Mouse (Mus musculus) cerebellum, adult 11-12 months (tissue): ENCODE measurements at regions not wholly inside any gene's neighbourhood (a gene's known extent, or its start where the extent isn't known, plus 50 kb on each side); places are given as distances from the start of the nearest gene placed in this dataset.
A peak's percentile ranks its signal among the peaks of the same experiment; 100 is the strongest.

ENCODE experiments used
- DNase-seq: peaks from one replicate; pipeline ENCODE4 v3.0.0; 2022

- no peak for DNase-seq
Observed at GRCm38 (mm10) chr1:193618250-193618649, 248.2 kb upstream of the Camk1g start.

GRCm38 (mm10) chr1:193610471-193610870 is 240.4 kb upstream of the Camk1g start:
- DNase-seq, result no peak

- DNase-seq, result no peak
Observed at GRCm38 (mm10) chr1:193599895-193600294, 229.8 kb upstream of the Camk1g start.

DNA sequence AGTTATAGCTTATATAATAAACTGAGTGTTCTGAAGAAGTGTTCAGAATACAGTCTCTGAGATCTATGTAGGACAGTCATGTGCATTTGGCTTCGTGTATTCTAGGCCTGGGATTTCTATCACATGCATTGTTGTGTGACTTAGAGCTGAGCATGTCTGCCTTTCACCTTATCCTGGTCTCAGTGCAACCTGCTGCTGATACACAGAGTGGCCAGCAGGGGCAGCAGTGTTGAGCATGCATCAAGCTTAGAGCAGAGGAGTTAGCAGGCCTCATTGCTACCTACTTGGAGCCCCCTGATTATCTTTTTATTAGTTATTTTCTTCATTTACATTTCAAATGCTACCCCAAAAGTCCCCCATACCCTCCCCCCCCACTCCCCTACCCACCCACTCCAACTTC is 229.1 kb upstream of the Camk1g start:
- DNase-seq, result no peak

GRCm38 (mm10) chr1:193590301-193590829 is 220.3 kb upstream of the Camk1g start:
- DNase-seq, result no peak

DNA sequence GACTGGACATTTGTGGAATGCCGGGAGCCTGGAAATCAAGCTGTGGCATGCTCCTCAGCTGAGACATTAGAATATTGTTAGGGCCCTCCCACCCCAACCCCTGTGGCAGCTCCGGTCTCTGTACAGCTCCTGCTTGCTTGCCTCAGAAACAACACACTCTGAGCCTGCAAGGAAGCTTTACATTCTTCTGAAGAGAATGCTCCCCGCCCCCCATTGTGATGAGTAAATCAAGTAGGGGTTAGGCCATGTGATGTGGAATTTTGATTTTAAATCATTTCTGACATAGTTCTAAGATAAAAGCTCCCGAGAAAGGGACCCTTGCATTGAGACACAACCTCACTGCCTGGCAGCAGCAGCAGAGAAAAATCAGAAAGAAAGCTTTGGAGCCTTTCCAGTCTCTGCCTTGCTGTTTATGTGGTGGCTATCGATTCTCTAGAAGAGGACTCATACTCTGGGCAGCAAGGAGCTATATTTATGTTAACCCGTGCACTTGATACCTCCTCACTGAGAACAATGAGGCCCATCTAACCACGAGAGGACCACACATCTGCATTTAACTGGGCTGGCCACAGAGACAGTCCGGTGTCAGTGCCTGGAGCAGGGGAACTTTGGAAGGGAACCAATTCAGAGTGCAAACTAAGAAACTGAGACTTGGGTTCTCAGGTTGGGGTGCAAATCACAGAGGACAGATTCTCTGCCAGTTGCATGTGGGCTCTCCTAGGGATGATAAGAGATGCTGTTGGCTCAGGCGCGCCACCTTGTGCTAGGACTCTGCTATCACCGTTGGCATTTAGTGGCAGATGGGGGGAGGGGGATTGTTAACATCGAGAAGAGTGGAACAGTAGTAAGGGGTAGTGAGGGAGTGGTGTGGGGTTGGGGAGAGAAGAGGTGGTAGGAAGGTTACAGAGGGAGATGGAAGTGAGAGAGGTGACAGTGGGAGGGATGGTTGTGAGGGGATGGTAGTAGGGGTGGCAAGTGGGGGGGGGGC is 218.7 kb upstream of the Camk1g start:
- peak; percentile 20 for DNase-seq

DNA sequence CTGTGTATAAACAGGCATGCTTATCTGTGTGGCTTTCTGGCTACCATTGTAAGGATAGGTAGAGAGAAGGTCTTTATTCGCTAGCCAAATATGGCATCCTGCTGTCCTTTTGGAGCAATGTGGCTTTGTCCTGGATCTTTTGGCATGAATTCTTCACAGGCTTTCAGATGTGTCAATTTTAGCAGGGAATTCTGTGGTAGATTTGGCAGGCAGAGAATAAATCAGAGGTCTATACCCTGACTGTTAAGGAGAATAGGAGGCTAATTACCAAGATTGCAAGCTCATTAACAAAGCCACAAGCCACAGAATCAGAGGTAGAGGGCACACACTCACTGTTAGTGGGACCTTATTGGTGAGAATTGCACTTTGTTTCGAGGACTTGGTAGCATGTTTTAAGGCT is 217.2 kb upstream of the Camk1g start:
- DNase-seq, result no peak

DNA sequence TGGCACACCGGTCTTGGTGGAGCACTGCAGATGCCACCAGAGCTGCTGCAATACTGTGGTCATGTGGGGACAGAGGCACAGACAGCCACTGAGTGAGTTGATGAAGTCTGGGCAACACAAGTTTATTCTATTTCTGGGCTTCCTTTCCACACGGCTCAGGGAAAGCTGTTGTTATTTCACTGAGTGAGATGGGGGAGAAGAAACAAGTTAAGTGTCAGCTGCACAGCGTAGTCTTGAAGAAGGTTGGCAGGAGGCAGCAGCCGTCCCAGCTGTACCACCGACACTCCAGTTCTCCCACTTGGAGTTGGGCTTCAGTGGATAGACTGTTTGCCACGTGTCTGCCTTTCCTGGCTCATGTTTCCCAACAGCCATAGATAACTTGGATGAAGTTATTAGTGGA is 216.8 kb upstream of the Camk1g start:
- no peak for DNase-seq

DNA sequence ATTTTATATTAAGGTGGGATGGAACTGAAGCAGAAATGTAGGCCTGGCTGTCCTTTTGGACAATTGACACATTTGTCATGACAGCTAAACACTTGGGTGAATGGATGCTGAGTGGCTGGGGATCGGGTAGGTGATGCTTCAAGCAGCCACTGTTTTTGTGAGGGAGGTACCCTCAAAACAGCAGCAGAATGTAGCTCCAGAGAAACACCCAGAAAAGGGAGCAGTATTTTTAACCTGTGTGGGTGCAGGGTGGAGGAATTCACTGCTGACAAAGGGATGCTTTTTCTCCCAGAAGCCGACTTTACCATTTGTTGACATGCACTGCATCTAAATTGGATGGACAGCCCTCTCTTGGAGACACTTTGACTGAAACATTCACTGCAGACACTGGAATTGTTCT is 213.7 kb upstream of the Camk1g start:
- no peak for DNase-seq

DNA sequence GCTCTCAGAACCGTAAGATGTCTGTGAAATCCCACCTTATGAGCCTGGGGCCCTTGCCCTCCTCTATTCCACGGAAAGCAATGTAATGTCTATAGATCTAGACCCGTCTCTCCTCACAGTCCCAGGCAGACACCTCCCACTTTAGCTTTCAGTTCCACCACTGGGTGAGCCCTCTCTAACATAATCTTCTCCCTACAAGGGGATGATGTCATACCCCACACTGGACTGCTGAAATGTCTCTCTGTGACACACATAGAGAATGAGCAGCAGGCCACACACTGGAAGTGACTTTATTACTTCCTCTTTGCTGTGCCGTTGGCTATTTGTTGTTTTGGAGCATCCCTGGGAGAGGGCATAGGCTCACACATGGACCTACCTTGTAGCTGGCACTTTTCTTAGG is 210.3 kb upstream of the Camk1g start:
- no peak for DNase-seq

DNA sequence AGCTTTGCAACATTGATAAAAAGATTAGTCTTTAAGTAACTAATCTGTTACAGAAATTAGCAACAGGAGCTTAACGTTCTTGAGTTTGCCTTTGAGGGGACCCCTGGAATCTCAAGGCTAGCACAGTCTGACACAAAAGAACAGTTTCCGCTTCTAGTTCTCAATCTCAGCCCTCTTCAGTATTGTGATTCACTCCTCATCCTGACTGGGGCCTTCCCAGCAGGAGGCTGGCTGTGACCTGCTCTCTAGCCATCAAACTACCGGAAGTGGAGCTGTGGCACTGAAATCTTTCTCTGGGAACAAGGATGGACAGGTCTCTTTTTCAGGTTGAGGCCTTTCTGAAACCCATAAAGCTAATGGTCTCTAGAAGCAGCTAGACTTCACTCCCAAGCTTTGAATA is 209.6 kb upstream of the Camk1g start:
- no peak for DNase-seq

- no peak for DNase-seq
Observed at GRCm38 (mm10) chr1:193578661-193579175, 208.6 kb upstream of the Camk1g start.

GRCm38 (mm10) chr1:193577821-193578220 is 207.7 kb upstream of the Camk1g start:
- no peak for DNase-seq

- DNase-seq, result peak; percentile 71
Observed at GRCm38 (mm10) chr1:193575986-193576713, 206.1 kb upstream of the Camk1g start.

- DNase-seq, result no peak
Observed at GRCm38 (mm10) chr1:193572827-193573226, 202.7 kb upstream of the Camk1g start.

GRCm38 (mm10) chr1:193572411-193572810 is 202.3 kb upstream of the Camk1g start:
- no peak for DNase-seq

DNA sequence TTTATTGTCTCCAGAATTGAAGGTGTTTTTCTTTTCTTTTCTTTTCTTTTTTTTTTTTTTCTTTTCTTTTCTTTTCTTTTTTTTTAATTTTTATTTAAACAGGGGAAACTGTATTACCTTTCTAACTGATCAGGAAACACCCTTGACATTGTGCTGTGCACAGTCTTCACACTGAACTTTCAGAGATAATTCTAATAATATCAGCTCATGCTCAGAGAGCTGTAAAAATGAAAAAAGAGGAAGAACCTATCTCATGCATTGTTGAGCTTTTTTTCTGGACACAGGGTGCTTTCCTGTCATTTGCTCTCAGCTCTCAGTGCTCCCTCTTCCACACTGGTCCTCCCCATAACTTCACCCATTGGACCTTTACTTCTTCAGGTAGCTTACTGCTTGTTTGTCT is 201.0 kb upstream of the Camk1g start:
- DNase-seq, result no peak

DNA sequence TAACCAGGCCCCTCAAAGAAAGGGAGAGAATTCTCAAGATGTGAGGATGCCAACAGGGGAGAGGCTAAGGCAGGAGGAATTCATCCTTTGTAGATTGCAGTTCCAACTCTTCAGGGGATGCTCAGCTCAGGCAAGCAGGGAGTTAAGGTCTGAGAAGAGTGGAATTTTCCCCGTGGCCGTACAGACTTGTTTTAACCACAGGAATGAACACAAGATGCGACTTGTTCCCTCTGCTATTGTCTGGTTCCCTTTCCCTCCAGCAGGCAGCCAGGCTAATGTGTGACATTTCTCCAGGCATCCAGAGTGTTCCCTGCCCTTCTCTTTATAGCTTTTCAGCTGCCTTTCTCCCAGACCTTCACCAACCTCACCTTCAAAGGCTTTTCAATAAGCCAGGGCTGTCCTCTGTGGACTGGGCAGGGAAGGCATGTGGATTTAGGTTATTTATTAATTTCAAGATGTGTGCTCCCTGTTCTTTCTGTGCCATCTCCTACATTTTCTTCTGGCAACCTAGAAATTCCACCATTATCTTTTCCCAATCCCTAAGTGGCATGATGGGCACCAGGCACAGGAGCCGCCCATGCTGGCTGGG is 198.6 kb upstream of the Camk1g start:
- DNase-seq, result no peak

- no peak for DNase-seq
Observed at GRCm38 (mm10) chr1:193567217-193567616, 197.1 kb upstream of the Camk1g start.

DNA sequence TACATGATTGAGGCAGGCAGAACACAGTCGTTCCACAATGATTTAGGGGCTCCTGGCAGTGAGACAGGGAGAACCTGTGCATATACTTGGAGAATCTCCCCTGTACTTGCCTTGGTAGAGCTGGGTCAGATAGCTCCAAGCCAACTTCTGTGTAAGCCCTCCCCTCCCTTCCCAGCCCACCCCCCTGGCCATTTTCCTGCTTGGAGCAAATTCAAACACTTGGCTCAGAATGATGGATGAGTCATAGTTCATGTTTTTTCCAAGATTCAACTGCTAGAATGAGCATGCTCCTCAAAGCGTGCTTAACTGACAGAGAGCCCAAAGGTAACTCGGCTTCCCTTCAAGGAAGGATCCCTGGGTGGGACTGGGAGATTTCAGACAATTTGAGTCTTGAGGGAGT is 194.1 kb upstream of the Camk1g start:
- DNase-seq, result no peak

DNA sequence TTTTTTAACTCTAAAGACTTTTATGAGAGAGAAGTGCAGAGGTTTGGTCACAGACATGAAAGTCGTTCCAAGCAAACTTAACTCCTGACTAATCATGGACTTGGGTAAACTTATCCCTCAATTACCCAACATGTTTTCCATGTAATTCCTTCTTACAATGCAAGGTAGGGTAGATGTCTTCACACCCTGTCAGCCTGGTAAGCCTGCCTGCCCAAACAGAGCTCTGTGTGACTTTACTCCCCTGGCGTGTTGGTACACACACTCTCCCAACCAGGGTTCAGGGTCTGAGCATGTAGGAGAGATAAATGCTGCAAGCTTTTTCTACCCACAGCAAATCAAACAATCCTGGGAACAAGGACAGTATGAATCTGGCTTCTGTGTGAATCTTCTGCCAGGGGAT is 192.1 kb upstream of the Camk1g start:
- DNase-seq, result no peak

DNA sequence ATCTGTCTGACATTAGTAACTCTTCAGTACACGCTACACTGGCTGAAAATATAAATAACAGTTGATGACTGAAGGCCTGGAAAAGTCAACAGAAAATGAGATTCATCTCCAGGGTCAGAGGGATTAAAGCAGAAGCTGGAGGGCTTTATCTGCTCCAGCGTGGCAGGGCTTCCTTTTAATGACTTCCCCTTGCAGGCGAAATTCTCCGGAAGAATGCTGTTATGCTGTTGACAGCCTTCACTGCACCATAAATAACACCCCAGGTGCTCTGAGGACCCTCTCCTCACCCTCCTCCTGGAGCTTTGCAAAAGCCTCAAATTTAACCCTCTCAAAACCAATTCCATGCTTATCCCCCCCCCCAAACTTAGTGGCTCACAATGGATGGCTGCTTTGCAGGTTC is 188.0 kb upstream of the Camk1g start:
- no peak for DNase-seq

DNA sequence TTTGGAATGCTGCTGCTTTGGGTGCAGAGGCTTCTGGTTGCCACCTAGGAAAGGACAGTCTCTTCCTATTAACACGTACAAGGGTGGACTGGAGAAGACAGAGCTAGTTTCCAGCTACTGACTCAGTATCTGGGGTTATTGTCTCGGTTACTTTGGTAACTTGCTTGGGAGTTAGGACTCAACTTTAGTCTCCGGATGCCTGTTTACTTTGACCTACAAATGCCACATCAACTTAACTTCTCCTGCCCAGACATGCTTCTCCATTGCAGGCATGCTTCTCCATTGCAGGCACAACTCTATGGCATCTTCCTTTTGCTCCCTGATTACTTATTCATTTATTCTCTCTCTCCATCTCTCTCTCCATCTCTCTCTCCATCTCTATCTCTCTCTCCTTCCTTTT is 184.6 kb upstream of the Camk1g start:
- DNase-seq, result no peak
